Mouse (Mus musculus) heart, postnatal 0 days (tissue): Measurements from ENCODE around the gene Cdkal1.

Source experiments
- CTCF ChIP-seq: IDR thresholded peaks from 2 replicates; pipeline ENCODE4 v1.5.1; 2016; ENCODE audit warnings: antibody characterized with exemption, control low read depth, low read depth
- EP300 ChIP-seq: IDR thresholded peaks from 2 replicates; pipeline ENCODE4 v1.6.1; 2016; ENCODE audit warnings: antibody characterized with exemption, low read depth

- no peak for TF ChIP-seq CTCF
- no peak for TF ChIP-seq EP300
These were observed 660.5 kb downstream of the Cdkal1 start for GRCm38 (mm10) chr13:29194946-29195345.
